Mouse (Mus musculus): ENCODE data around the gene Rps6ka5. TPM values are rescaled to one million over a fixed set of nuclear protein-coding genes. Genes with fewer than 3 reads are reported as not detected.

The Rps6ka5 gene
- polyA plus RNA-seq, 1 experiment from 2014 or later, result 7.0 TPM

DNA sequence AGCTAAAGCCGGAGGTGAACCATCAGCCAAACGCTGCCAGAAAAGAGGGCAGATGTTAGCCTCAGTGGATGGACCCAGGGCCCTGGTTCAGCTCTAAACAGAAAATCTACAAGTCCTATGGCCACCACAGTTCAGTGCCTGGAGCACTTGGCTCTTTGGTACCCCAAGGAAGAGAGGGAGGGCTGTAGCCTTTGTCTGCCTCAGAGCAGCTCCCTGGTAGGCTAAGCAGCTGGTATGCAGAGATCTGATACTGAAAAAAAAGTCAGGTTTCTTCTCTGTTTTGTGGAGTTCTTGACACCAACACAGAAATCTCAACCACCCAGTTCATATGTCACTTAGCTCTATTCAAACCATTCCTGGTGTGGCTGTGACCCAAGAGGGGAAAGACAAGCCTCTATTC lies 222.2 kb downstream of the Rps6ka5 start:
- no peak overlapping the region for H3K27ac ChIP-seq (ENCODE audit: low read length)
- no peak for ATAC-seq
- 97% methylated on average over 2 of the region's 2 CpGs for WGBS

DNA sequence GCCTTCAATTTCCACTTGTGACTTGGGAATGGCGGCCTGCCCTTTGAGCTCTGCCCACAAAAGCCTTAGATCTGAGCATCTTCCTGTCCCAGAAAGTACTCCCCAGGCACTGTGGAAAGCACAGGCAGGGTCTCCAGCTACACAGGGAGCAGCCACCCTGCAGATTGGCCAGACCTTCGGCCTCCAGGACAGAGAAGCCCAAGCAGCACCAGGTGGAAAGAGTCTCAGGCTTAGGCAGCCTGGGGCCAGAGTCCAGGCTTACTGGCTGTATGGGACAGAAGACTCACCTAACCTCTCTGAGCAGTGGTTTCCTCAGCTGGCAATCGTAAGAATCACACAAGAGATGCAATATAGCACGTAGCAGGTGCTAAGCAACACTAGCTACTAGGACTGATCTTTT lies 223.1 kb downstream of the Rps6ka5 start:
- no peaks in the 10 kb centered on the region for H3K4me1 ChIP-seq (ENCODE audit: control insufficient read depth, insufficient read depth, low read length)
- no peak overlapping the region for H3K4me3 ChIP-seq (ENCODE audit: low read depth, low read length)
- no peak overlapping the region for H3K4me2 ChIP-seq (ENCODE audit: low read length)
- no peak for ATAC-seq
- WGBS, result 89% methylated on average over 4 of the region's 4 CpGs
- no peak overlapping the region for H3K27ac ChIP-seq (ENCODE audit: low read length)
- H3K9me3 ChIP-seq (replicated peaks; ENCODE audit: control insufficient read depth, low read length, poor library complexity, severe bottlenecking), result no peaks in the 10 kb centered on the region
- H3K27me3 ChIP-seq (ENCODE audit: control insufficient read depth, insufficient read depth, low read depth, low read length), result no peaks in the 10 kb centered on the region
- no peak overlapping the region for H3K9ac ChIP-seq (ENCODE audit: low read depth, low read length)
- peaks cover 13% of the 10 kb centered on the region for H3K36me3 ChIP-seq (ENCODE audit: control insufficient read depth, insufficient read depth, low read length)

More for the DNA sequence above, 222.2 kb downstream of the Rps6ka5 start:
- Histone ChIP-seq H3K4me3 (ENCODE audit: low read depth, low read length) (no peak overlapping the region), H3K36me3 (ENCODE audit: control insufficient read depth, insufficient read depth, low read length) (peaks cover 5% of the 10 kb centered on the region), H3K4me1 (ENCODE audit: control insufficient read depth, insufficient read depth, low read length) (no peaks in the 10 kb centered on the region), H3K9me3 (replicated peaks; ENCODE audit: control insufficient read depth, low read length, poor library complexity, severe bottlenecking) (no peaks in the 10 kb centered on the region), H3K9ac (ENCODE audit: low read depth, low read length) (no peak overlapping the region), H3K27me3 (ENCODE audit: control insufficient read depth, insufficient read depth, low read depth, low read length) (no peaks in the 10 kb centered on the region), H3K4me2 (ENCODE audit: low read length) (no peak overlapping the region)

DNA sequence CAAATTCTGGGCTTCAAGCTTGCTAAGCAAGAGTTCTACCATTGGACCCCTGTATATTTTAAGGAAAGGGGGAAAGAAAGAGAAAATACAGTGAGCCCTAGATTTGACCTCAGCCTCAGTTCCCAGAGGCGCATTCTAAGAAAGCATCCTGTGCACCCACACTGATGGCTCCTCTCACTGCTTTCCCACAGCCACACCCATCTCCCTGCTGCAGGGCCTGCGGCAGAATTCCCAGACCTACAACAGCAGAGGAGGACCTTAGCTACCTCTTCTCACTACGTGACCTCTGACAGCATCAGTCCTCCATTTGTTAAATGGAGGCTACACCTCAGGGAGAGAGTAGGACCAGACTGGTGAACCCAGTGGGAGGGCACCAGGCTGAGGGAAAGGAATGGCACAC lies 224.2 kb downstream of the Rps6ka5 start:
- 82% methylated on average over 3 of the region's 3 CpGs for WGBS
- no peak overlapping the region for H3K4me2 ChIP-seq (ENCODE audit: low read length)
- H3K9ac ChIP-seq (ENCODE audit: low read depth, low read length), result no peak overlapping the region
- H3K27me3 ChIP-seq (ENCODE audit: control insufficient read depth, insufficient read depth, low read depth, low read length), result no peaks in the 10 kb centered on the region
- no peak overlapping the region for H3K4me3 ChIP-seq (ENCODE audit: low read depth, low read length)
- ATAC-seq, result no peak
- no peaks in the 10 kb centered on the region for H3K4me1 ChIP-seq (ENCODE audit: control insufficient read depth, insufficient read depth, low read length)
- H3K36me3 ChIP-seq (ENCODE audit: control insufficient read depth, insufficient read depth, low read length), result peaks cover 14% of the 10 kb centered on the region
- no peak overlapping the region for H3K27ac ChIP-seq (ENCODE audit: low read length)
- no peaks in the 10 kb centered on the region for H3K9me3 ChIP-seq (replicated peaks; ENCODE audit: control insufficient read depth, low read length, poor library complexity, severe bottlenecking)

DNA sequence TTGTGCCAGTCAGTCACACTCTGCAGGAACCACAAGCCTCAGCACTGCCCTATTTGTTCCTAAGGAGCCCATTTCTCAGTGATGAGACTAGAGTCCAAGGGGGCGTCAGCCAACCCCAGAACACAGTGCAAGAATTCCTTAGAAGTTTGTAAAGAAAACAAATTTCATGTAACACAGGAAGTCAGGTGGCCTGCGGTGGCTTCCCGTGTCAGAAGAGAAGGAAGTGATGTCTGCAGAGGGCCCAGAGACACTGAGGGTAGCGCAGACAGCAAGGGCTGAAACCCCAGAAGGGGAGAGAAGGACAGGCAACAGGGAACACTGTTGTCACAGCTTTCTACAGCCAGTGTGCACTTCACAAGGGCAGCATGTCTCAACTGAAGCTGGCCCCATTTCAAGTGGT lies 225.5 kb downstream of the Rps6ka5 start:
- ATAC-seq, result no peak
- H3K36me3 ChIP-seq (ENCODE audit: control insufficient read depth, insufficient read depth, low read length), result peaks cover 14% of the 10 kb centered on the region
- H3K27ac ChIP-seq (ENCODE audit: low read length), result no peak overlapping the region
- H3K4me1 ChIP-seq (ENCODE audit: control insufficient read depth, insufficient read depth, low read length), result no peaks in the 10 kb centered on the region
- H3K9me3 ChIP-seq (replicated peaks; ENCODE audit: control insufficient read depth, low read length, poor library complexity, severe bottlenecking), result no peaks in the 10 kb centered on the region
- no peak overlapping the region for H3K4me3 ChIP-seq (ENCODE audit: low read depth, low read length)
- WGBS, result 86% methylated on average over 4 of the region's 4 CpGs
- H3K9ac ChIP-seq (ENCODE audit: low read depth, low read length), result no peak overlapping the region
- H3K27me3 ChIP-seq (ENCODE audit: control insufficient read depth, insufficient read depth, low read depth, low read length), result no peaks in the 10 kb centered on the region
- H3K4me2 ChIP-seq (ENCODE audit: low read length), result no peak overlapping the region

DNA sequence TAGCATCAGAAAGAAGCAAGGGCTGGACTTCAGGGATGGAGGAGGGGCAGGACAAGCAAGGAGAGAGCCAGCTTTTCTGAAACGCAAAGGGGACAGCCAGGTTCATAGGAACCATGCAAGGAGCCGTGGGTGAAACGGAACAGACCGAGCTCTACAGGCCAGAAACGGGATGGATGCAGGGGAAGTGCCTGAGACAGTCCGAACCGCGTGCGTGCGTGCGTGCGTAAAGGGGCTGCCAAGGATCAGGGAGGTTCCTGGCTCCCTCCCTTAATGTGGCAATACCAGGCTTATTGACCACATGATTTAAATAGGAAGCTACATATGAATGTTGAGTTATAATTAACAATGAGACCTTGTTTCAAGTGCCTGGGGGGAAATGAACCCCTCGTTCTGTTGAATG lies 227.3 kb downstream of the Rps6ka5 start:
- no peaks in the 10 kb centered on the region for H3K4me1 ChIP-seq (ENCODE audit: control insufficient read depth, insufficient read depth, low read length)
- no peak overlapping the region for H3K4me3 ChIP-seq (ENCODE audit: low read depth, low read length)
- H3K27me3 ChIP-seq (ENCODE audit: control insufficient read depth, insufficient read depth, low read depth, low read length), result no peaks in the 10 kb centered on the region
- peaks cover 19% of the 10 kb centered on the region for H3K36me3 ChIP-seq (ENCODE audit: control insufficient read depth, insufficient read depth, low read length)
- H3K4me2 ChIP-seq (ENCODE audit: low read length), result no peak overlapping the region
- H3K9me3 ChIP-seq (replicated peaks; ENCODE audit: control insufficient read depth, low read length, poor library complexity, severe bottlenecking), result no peaks in the 10 kb centered on the region
- WGBS, result 93% methylated on average over 13 of the region's 13 CpGs
- ATAC-seq, result no peak
- no peak overlapping the region for H3K9ac ChIP-seq (ENCODE audit: low read depth, low read length)
- H3K27ac ChIP-seq (ENCODE audit: low read length), result no peak overlapping the region

Other genes with a start within 250 kb of the Rps6ka5 start
- gene Ttc7b, start 206.2 kb downstream of the Rps6ka5 start, polyA plus RNA-seq (2015; fragmentation: Nextera tagmentation; extraction: Ambion mirVana), result 7.2 and 7.9 TPM in 2 replicates
- gene Dglucy, start 52.1 kb upstream of the Rps6ka5 start, polyA plus RNA-seq (2015; fragmentation: Nextera tagmentation; extraction: Ambion mirVana), result 2.2 and 2.9 TPM in 2 replicates
- gene Gpr68, start 181.2 kb upstream of the Rps6ka5 start, polyA plus RNA-seq (2015; fragmentation: Nextera tagmentation; extraction: Ambion mirVana), result 6.2 and 6.3 TPM in 2 replicates